Mouse (Mus musculus) liver, embryonic 15.5 days (tissue): ENCODE data around the gene Podxl. TPM values are rescaled to one million over a fixed set of nuclear protein-coding genes. Genes with fewer than 3 reads are reported as not detected.
A peak's percentile ranks its signal among the peaks of the same experiment; 100 is the strongest.

Source experiments
- ATAC-seq: fragments of 200-750 bp; cut with Nextera tagmentation; 2 replicates; pipeline ENCODE4 v1.8.0; 2017; ENCODE audit warnings: moderate number of reproducible peaks, mild to moderate bottlenecking, moderate library complexity; ENCODE audit not compliant: insufficient read depth
- H3K27ac ChIP-seq: fragments of 300-500 bp; sonication (generic); replicated peaks from 2 replicates; pipeline ENCODE4 v1.5.1; 2015; ENCODE audit warnings: mild to moderate bottlenecking, inconsistent platforms
- H3K27me3 ChIP-seq: fragments of 300-500 bp; sonication (generic); 2 replicates; pipeline ENCODE4 v1.6.1; 2015; ENCODE audit warnings: mild to moderate bottlenecking, inconsistent platforms
- H3K36me3 ChIP-seq: fragments of 300-500 bp; sonication (generic); replicated peaks from 2 replicates; pipeline ENCODE4 v1.6.1; 2015; ENCODE audit warnings: moderate library complexity, mild to moderate bottlenecking, inconsistent platforms
- H3K4me1 ChIP-seq: fragments of 300-500 bp; sonication (generic); replicated peaks from 2 replicates; pipeline ENCODE4 v1.6.1; 2015; ENCODE audit warnings: inconsistent platforms
- H3K4me2 ChIP-seq: fragments of 300-500 bp; sonication (generic); 2 replicates; pipeline ENCODE4 v1.6.1; 2015; ENCODE audit warnings: moderate library complexity, mild to moderate bottlenecking, inconsistent platforms
- H3K4me3 ChIP-seq: fragments of 300-500 bp; sonication (generic); replicated peaks from 2 replicates; pipeline ENCODE4 v1.5.1; 2015; ENCODE audit warnings: mild to moderate bottlenecking, inconsistent platforms
- H3K9ac ChIP-seq: fragments of 300-500 bp; sonication (generic); 2 replicates; pipeline ENCODE4 v1.6.1; 2015; ENCODE audit warnings: moderate library complexity, mild to moderate bottlenecking, inconsistent platforms
- H3K9me3 ChIP-seq: fragments of 300-500 bp; sonication (generic); replicated peaks from 2 replicates; pipeline ENCODE4 v1.6.1; 2016; ENCODE audit warnings: inconsistent platforms
- WGBS: fragments of 180-500 bp; shearing (Covaris S2); methylation state at CpG from one replicate; pipeline ENCODE4 v1.1.7; 2015; ENCODE audit warnings: mixed read lengths; ENCODE audit not compliant: insufficient replicate concordance; 5-methylcytosine and 5-hydroxymethylcytosine counted together
- polyA plus RNA-seq: library from polyadenylated mRNA; unstranded; fragments of >200 nt; fragmentation: Nextera tagmentation; extraction: Ambion mirVana; gene quantifications from 2 replicates; pipeline ENCODE4 v1.2.1, GENCODE M21; 2015

The Podxl gene
- 5.1 and 5.8 TPM in 2 replicates for polyA plus RNA-seq

GRCm38 (mm10) chr6:31563235-31564181, at the start of gene Podxl:
Gene Podxl (minus strand): TSS chr6:31563981.
- Histone ChIP-seq H3K9ac (peak within 1 kb of the TSS; percentile 59), H3K27ac (0 out of 2 replicates have a peak within 1 kb of the TSS, but pooled peaks have one; percentile 29), H3K27me3 (peaks cover 57% of the 10 kb centered on the region), H3K4me2 (peak within 1 kb of the TSS; percentile 99), H3K4me1 (peaks cover 55% of the 10 kb centered on the region), H3K4me3 (peak within 1 kb of the TSS; percentile 70), H3K9me3 (no peaks in the 10 kb centered on the region), H3K36me3 (no peaks in the 10 kb centered on the region)
- peak; percentile 84 for ATAC-seq
- under 1% methylated on average over 89 of the region's 91 CpGs for WGBS

- H3K4me1 ChIP-seq = peaks cover 81% of the 10 kb centered on the region
- H3K9me3 ChIP-seq = no peaks in the 10 kb centered on the region
- ATAC-seq = peak; percentile 77
- H3K9ac ChIP-seq = peak overlapping the region; percentile 86
- WGBS = 17% methylated on average over 17 of the region's 17 CpGs
- H3K4me3 ChIP-seq = peak overlapping the region; percentile 68
- no peaks in the 10 kb centered on the region for H3K27me3 ChIP-seq
- no peaks in the 10 kb centered on the region for H3K36me3 ChIP-seq
- H3K27ac ChIP-seq = peak overlapping the region; percentile 93
- peak overlapping the region; percentile 87 for H3K4me2 ChIP-seq
Measured at GRCm38 (mm10) chr6:31612560-31613270, 48.9 kb upstream of the Podxl start.

- H3K27me3 ChIP-seq = 0 out of 2 replicates have a peak, but pooled peaks cover 3% of the 10 kb centered on the region
- no peaks in the 10 kb centered on the region for H3K9me3 ChIP-seq
- ATAC-seq = no peak
- H3K4me2 ChIP-seq = no peak overlapping the region
- H3K4me1 ChIP-seq = peaks cover 43% of the 10 kb centered on the region
- H3K27ac ChIP-seq = no peak overlapping the region
- WGBS = 67% methylated on average over 4 of the region's 4 CpGs
- H3K4me3 ChIP-seq = no peak overlapping the region
- H3K36me3 ChIP-seq = no peaks in the 10 kb centered on the region
- no peak overlapping the region for H3K9ac ChIP-seq
Measured at GRCm38 (mm10) chr6:31606429-31606828, 42.6 kb upstream of the Podxl start.

- peaks cover 26% of the 10 kb centered on the region for H3K4me1 ChIP-seq
- H3K4me2 ChIP-seq = no peak overlapping the region
- H3K9me3 ChIP-seq = no peaks in the 10 kb centered on the region
- no peaks in the 10 kb centered on the region for H3K36me3 ChIP-seq
- no peak overlapping the region for H3K27ac ChIP-seq
- ATAC-seq = no peak
- H3K4me3 ChIP-seq = no peak overlapping the region
- peaks cover 10% of the 10 kb centered on the region for H3K27me3 ChIP-seq
- WGBS = 71% methylated on average over 7 of the region's 7 CpGs
- H3K9ac ChIP-seq = no peak overlapping the region
Measured at GRCm38 (mm10) chr6:31604629-31605265, 41.0 kb upstream of the Podxl start.

GRCm38 (mm10) chr6:31602489-31602888, 38.7 kb upstream of the Podxl start:
- peaks cover 35% of the 10 kb centered on the region for H3K4me1 ChIP-seq
- H3K27me3 ChIP-seq = peaks cover 10% of the 10 kb centered on the region
- H3K9ac ChIP-seq = 0 out of 2 replicates have a peak overlapping the region, but pooled peaks have one; percentile 3
- 22% methylated on average over 4 of the region's 4 CpGs for WGBS
- H3K4me2 ChIP-seq = no peak overlapping the region
- no peak overlapping the region for H3K27ac ChIP-seq
- ATAC-seq = no peak
- no peaks in the 10 kb centered on the region for H3K36me3 ChIP-seq
- H3K9me3 ChIP-seq = no peaks in the 10 kb centered on the region
- H3K4me3 ChIP-seq = no peak overlapping the region

GRCm38 (mm10) chr6:31601131-31601530, 37.4 kb upstream of the Podxl start:
- no peak for ATAC-seq
- Histone ChIP-seq H3K4me3 (no peak overlapping the region), H3K9ac (no peak overlapping the region), H3K36me3 (no peaks in the 10 kb centered on the region), H3K4me2 (no peak overlapping the region), H3K27ac (no peak overlapping the region), H3K27me3 (peaks cover 10% of the 10 kb centered on the region), H3K4me1 (peaks cover 38% of the 10 kb centered on the region), H3K9me3 (no peaks in the 10 kb centered on the region)
- WGBS = 59% methylated on average over 3 of the region's 3 CpGs

- Histone ChIP-seq H3K27me3 (peaks cover 10% of the 10 kb centered on the region), H3K4me1 (peaks cover 38% of the 10 kb centered on the region), H3K9me3 (no peaks in the 10 kb centered on the region), H3K4me3 (no peak overlapping the region), H3K9ac (no peak overlapping the region), H3K36me3 (no peaks in the 10 kb centered on the region), H3K27ac (no peak overlapping the region), H3K4me2 (no peak overlapping the region)
- WGBS = 58% methylated on average over 3 of the region's 3 CpGs
- no peak for ATAC-seq
Measured at GRCm38 (mm10) chr6:31599863-31600262, 36.1 kb upstream of the Podxl start.

GRCm38 (mm10) chr6:31598349-31598911, 34.6 kb upstream of the Podxl start:
- 17% methylated on average over 6 of the region's 6 CpGs for WGBS
- H3K27me3 ChIP-seq = peaks cover 10% of the 10 kb centered on the region
- H3K27ac ChIP-seq = no peak overlapping the region
- ATAC-seq = no peak; the same call in 1 of the 2 replicates
- H3K4me1 ChIP-seq = peaks cover 43% of the 10 kb centered on the region
- no peaks in the 10 kb centered on the region for H3K9me3 ChIP-seq
- H3K4me2 ChIP-seq = no peak overlapping the region
- no peaks in the 10 kb centered on the region for H3K36me3 ChIP-seq
- H3K4me3 ChIP-seq = no peak overlapping the region
- no peak overlapping the region for H3K9ac ChIP-seq

- Histone ChIP-seq H3K9me3 (no peaks in the 10 kb centered on the region), H3K4me3 (no peak overlapping the region), H3K9ac (no peak overlapping the region), H3K36me3 (no peaks in the 10 kb centered on the region), H3K27me3 (peaks cover 10% of the 10 kb centered on the region), H3K4me2 (no peak overlapping the region), H3K4me1 (peaks cover 43% of the 10 kb centered on the region), H3K27ac (no peak overlapping the region)
- 66% methylated on average over 4 of the region's 4 CpGs for WGBS
- ATAC-seq = no peak
Measured at GRCm38 (mm10) chr6:31597136-31597460, 33.3 kb upstream of the Podxl start.

GRCm38 (mm10) chr6:31596346-31597135, 32.8 kb upstream of the Podxl start:
- Histone ChIP-seq H3K36me3 (no peaks in the 10 kb centered on the region), H3K4me3 (no peak overlapping the region), H3K9me3 (no peaks in the 10 kb centered on the region), H3K4me2 (no peak overlapping the region), H3K27ac (no peak overlapping the region), H3K4me1 (peaks cover 46% of the 10 kb centered on the region), H3K9ac (no peak overlapping the region), H3K27me3 (peaks cover 8% of the 10 kb centered on the region)
- ATAC-seq = no peak
- WGBS = 69% methylated on average over 20 of the region's 20 CpGs
